ENCODE assay signal across 10 mouse cellular contexts in genomic region chr11:121109986-121110385, GRCm38 (mm10). TPM values are rescaled to one million over a fixed set of nuclear protein-coding genes. Genes with fewer than 3 reads are reported as not detected.
A peak's percentile ranks its signal among the peaks of the same experiment; 100 is the strongest.
DNase-seq lines count a peak whose midpoint lies in the region; ATAC-seq and TF ChIP-seq lines count a peak whose summit lies in the region.
"Had no signal": no experiment of that assay in that cellular context is flagged by ENCODE, and none has a peak within 500 bp of the region (broad histone marks: within the 10 kb centered on the region; RNA-seq: fewer than 3 reads in every experiment).

No protein-coding gene starts in this region.

- no peak overlapping the region for H3K9ac ChIP-seq in hindbrain, embryonic 14.5 days
- H3K9ac ChIP-seq in heart, postnatal 0 days (replicated peaks; ENCODE audit: low read depth, low read length) = no peak overlapping the region

- 0 out of 2 replicates have a peak, but pooled peaks cover 6% of the 10 kb centered on the region for H3K4me1 ChIP-seq in hindbrain, embryonic 14.5 days (replicated peaks; ENCODE audit: control insufficient read depth, insufficient read depth, low read length)
- H3K4me1 ChIP-seq in hindbrain, embryonic 10.5 days (replicated peaks) = no peaks in the 10 kb centered on the region
- peaks cover 15% of the 10 kb centered on the region for H3K4me1 ChIP-seq in heart, postnatal 0 days (ENCODE audit: control insufficient read depth, insufficient read depth)

- no peak; the same call in 1 of the 2 replicates for TF ChIP-seq EP300 in heart, postnatal 0 days (IDR thresholded peaks at IDR 0.05; ENCODE audit: low read depth)

- 17% methylated on average over 2 of the region's 2 CpGs for WGBS in hindbrain, embryonic 14.5 days
- WGBS in hindbrain, embryonic 10.5 days = 26% methylated on average over 2 of the region's 2 CpGs
- WGBS in heart, postnatal 0 days = 0% methylated on average over 2 of the region's 2 CpGs

- peak; percentile 68 for DNase-seq in hindbrain, embryonic 14.5 days (ENCODE audit: low spot score)
- no peak for DNase-seq in hindbrain, embryonic 10.5 days (ENCODE audit: low spot score)
- DNase-seq in MEL-GATA-1-ER (ENCODE audit: extremely low read depth, low read depth) = peak; percentile 85
- peak; percentile 38 for DNase-seq in cerebellum, adult 9-11 months
- peak; percentile 83 for DNase-seq in heart, postnatal 0 days (ENCODE audit: low spot score)
- DNase-seq in lung, postnatal 25 days (ENCODE audit: low spot score) = peak; percentile 31
- DNase-seq in gastrocnemius, postnatal 36 days = no peak

- no peak overlapping the region for H3K27ac ChIP-seq in hindbrain, embryonic 14.5 days
- no peak overlapping the region for H3K27ac ChIP-seq in hindbrain, embryonic 10.5 days
- H3K27ac ChIP-seq in heart, postnatal 0 days (ENCODE audit: low read depth) = no peak overlapping the region
- H3K27ac ChIP-seq: macrophage had no signal

- H3K4me3 ChIP-seq in hindbrain, embryonic 14.5 days (replicated peaks; ENCODE audit: low read length) = no peak overlapping the region
- H3K4me3 ChIP-seq in hindbrain, embryonic 10.5 days = no peak overlapping the region
- no peak overlapping the region for H3K4me3 ChIP-seq in heart, postnatal 0 days (ENCODE audit: low read depth, low read length)

- no peaks in the 10 kb centered on the region for H3K9me3 ChIP-seq in hindbrain, embryonic 14.5 days (ENCODE audit: control insufficient read depth, low read length)
- no peaks in the 10 kb centered on the region for H3K9me3 ChIP-seq in hindbrain, embryonic 10.5 days
- no peaks in the 10 kb centered on the region for H3K9me3 ChIP-seq in heart, postnatal 0 days (replicated peaks; ENCODE audit: control insufficient read depth, low read length)

- H3K36me3 ChIP-seq in hindbrain, embryonic 14.5 days (replicated peaks; ENCODE audit: control insufficient read depth, insufficient read depth) = no peaks in the 10 kb centered on the region
- no peaks in the 10 kb centered on the region for H3K36me3 ChIP-seq in hindbrain, embryonic 10.5 days
- no peaks in the 10 kb centered on the region for H3K36me3 ChIP-seq in heart, postnatal 0 days (replicated peaks; ENCODE audit: control insufficient read depth, insufficient read depth, low read length)

- H3K27me3 ChIP-seq in hindbrain, embryonic 14.5 days (ENCODE audit: control insufficient read depth, insufficient read depth, low read length) = no peaks in the 10 kb centered on the region
- H3K27me3 ChIP-seq in hindbrain, embryonic 10.5 days (ENCODE audit: insufficient read depth, poor library complexity, severe bottlenecking) = no peaks in the 10 kb centered on the region
- no peaks in the 10 kb centered on the region for H3K27me3 ChIP-seq in heart, postnatal 0 days (ENCODE audit: control insufficient read depth, insufficient read depth, low read length)

- no peak for TF ChIP-seq CTCF in heart, postnatal 0 days (IDR thresholded peaks at IDR 0.05; ENCODE audit: low read depth)

- H3K4me2 ChIP-seq in hindbrain, embryonic 14.5 days (replicated peaks) = no peak overlapping the region
- H3K4me2 ChIP-seq in heart, postnatal 0 days (ENCODE audit: low read depth, low read length) = no peak overlapping the region

- ATAC-seq in hindbrain, embryonic 14.5 days (ENCODE audit: low FRiP score) = no peak; the same call in 1 of the 2 replicates
- ATAC-seq in heart, postnatal 0 days (ENCODE audit: insufficient read depth, low read depth) = peak; percentile 90
- ATAC-seq in frontal cortex, adult (ENCODE audit: low TSS enrichment) = no peak

- intact Hi-C loops in gastrocnemius, postnatal 36 days (cut with DNase I) = no loop called here

RNA-seq across cellular contexts. Expression of gene Tex19.2, which starts 8.5 kb away (rescaled TPM):
- polyA plus RNA-seq in hindbrain, embryonic 14.5 days (2014; fragmentation: Nextera tagmentation; extraction: Ambion mirVana) = not detected in 2 replicates
- not detected in 2 replicates for polyA plus RNA-seq in hindbrain, embryonic 10.5 days (2016; fragmentation: Nextera tagmentation; extraction: Ambion mirVana)
- not detected in 2 replicates for total RNA-seq in heart, postnatal 0 days (2014; rRNA removed; ENCODE audit: low replicate concordance)
- not detected in 2 replicates for polyA plus RNA-seq in heart, postnatal 0 days (2015; fragmentation: Nextera tagmentation; extraction: Ambion mirVana)
- total RNA-seq in gastrocnemius, postnatal 36 days (2021) = not detected
- polyA plus RNA-seq: macrophage had no signal

RNA-seq across cellular contexts. Expression of gene Sectm1a, which starts 29.0 kb away (rescaled TPM):
- not detected in 2 replicates for polyA plus RNA-seq in hindbrain, embryonic 14.5 days (2014; fragmentation: Nextera tagmentation; extraction: Ambion mirVana)
- not detected in 2 replicates for polyA plus RNA-seq in hindbrain, embryonic 10.5 days (2016; fragmentation: Nextera tagmentation; extraction: Ambion mirVana)
- 0.27 TPM in 1 of 2 replicates, not detected in the other for total RNA-seq in heart, postnatal 0 days (2014; rRNA removed; ENCODE audit: low replicate concordance)
- polyA plus RNA-seq in heart, postnatal 0 days (2015; fragmentation: Nextera tagmentation; extraction: Ambion mirVana) = 0.19 and 0.25 TPM in 2 replicates
- not detected for total RNA-seq in gastrocnemius, postnatal 36 days (2021)
- polyA plus RNA-seq: macrophage had no signal

RNA-seq across cellular contexts. Expression of gene Tex19.1, which starts 36.0 kb away (rescaled TPM):
- not detected in 2 replicates for polyA plus RNA-seq in hindbrain, embryonic 14.5 days (2014; fragmentation: Nextera tagmentation; extraction: Ambion mirVana)
- polyA plus RNA-seq in hindbrain, embryonic 10.5 days (2016; fragmentation: Nextera tagmentation; extraction: Ambion mirVana) = not detected in 2 replicates
- total RNA-seq in heart, postnatal 0 days (2014; rRNA removed; ENCODE audit: low replicate concordance) = not detected in 2 replicates
- polyA plus RNA-seq in heart, postnatal 0 days (2015; fragmentation: Nextera tagmentation; extraction: Ambion mirVana) = not detected in 2 replicates
- not detected for total RNA-seq in gastrocnemius, postnatal 36 days (2021)
- polyA plus RNA-seq: macrophage had no signal

RNA-seq across cellular contexts. Expression of gene Sectm1b, which starts 46.6 kb away (rescaled TPM):
- polyA plus RNA-seq in hindbrain, embryonic 14.5 days (2014; fragmentation: Nextera tagmentation; extraction: Ambion mirVana) = not detected in 2 replicates
- not detected in 2 replicates for polyA plus RNA-seq in hindbrain, embryonic 10.5 days (2016; fragmentation: Nextera tagmentation; extraction: Ambion mirVana)
- total RNA-seq in heart, postnatal 0 days (2014; rRNA removed; ENCODE audit: low replicate concordance) = not detected in 2 replicates
- 0.10 TPM in 1 of 2 replicates, not detected in the other for polyA plus RNA-seq in heart, postnatal 0 days (2015; fragmentation: Nextera tagmentation; extraction: Ambion mirVana)
- not detected for total RNA-seq in gastrocnemius, postnatal 36 days (2021)
- total RNA-seq: CH12.LX had no signal
- polyA plus RNA-seq: macrophage had no signal

RNA-seq across cellular contexts. Expression of gene Uts2r, which starts 50.1 kb away (rescaled TPM):
- polyA plus RNA-seq in hindbrain, embryonic 14.5 days (2014; fragmentation: Nextera tagmentation; extraction: Ambion mirVana) = 0.19 and 0.99 TPM in 2 replicates
- 0.12 TPM in 2 replicates for polyA plus RNA-seq in hindbrain, embryonic 10.5 days (2016; fragmentation: Nextera tagmentation; extraction: Ambion mirVana)
- not detected in 2 replicates for total RNA-seq in heart, postnatal 0 days (2014; rRNA removed; ENCODE audit: low replicate concordance)
- polyA plus RNA-seq in heart, postnatal 0 days (2015; fragmentation: Nextera tagmentation; extraction: Ambion mirVana) = not detected in 2 replicates
- total RNA-seq in gastrocnemius, postnatal 36 days (2021) = 1 to 10 TPM; 1.4 to 1.5 TPM
- total RNA-seq: CH12.LX had no signal
- polyA plus RNA-seq: macrophage had no signal

Comparison
In these comparisons a context has a peak if more than half of its experiments do, and no peak if none do; other contexts are left out.
1. DNase-seq: peak in hindbrain, embryonic 14.5 days (single experiment), MEL-GATA-1-ER (single experiment), cerebellum, adult 9-11 months (single experiment), heart, postnatal 0 days (single experiment) and lung, postnatal 25 days (single experiment); none in hindbrain, embryonic 10.5 days (single experiment) and gastrocnemius, postnatal 36 days (0 of 2).